Mouse (Mus musculus) cerebral cortex, adult 2 months (tissue): ENCODE data around the gene Tubb5.

ENCODE experiments used
- WGBS: fragments of 180-500 bp; shearing (Covaris S2); methylation state at CpG from one replicate; pipeline ENCODE4 v1.1.7; 2018; 5-methylcytosine and 5-hydroxymethylcytosine counted together

The Tubb5 gene

DNA sequence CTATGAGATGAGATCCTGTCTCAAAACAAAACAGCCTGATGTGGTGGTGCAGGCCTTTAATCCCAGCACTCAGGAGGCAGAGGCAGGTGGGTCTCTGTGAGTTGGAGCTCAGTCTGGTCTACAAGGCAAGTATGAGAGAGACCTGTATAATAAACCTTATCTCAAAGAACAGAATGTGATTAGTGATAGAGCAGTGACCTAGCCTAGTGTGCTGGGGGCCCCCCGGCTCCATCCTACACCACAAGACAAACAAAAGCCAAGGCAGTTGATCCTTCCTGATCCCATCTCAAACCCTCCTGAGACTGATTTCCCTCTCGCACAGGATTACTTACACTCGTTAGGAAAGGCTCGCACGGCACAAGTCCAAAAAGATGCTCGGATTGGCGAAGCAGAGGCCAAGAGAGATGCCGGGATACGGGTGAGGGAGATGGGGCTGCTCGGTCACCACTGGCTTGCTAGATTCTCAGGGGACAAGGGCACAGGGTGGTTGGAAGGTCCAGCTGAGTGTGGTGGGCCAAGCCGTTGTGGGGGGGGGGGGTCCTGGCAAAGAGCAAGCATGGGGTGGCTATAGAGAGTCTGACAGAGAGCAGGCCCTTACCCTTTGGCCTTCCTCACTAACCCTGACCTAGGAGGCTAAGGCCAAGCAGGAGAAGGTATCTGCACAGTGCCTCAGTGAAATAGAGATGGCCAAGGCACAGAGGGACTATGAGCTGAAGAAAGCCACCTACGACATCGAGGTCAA is 12.8 kb downstream of the Tubb5 start:
- 93% methylated on average over 13 of the region's 13 CpGs for WGBS

DNA sequence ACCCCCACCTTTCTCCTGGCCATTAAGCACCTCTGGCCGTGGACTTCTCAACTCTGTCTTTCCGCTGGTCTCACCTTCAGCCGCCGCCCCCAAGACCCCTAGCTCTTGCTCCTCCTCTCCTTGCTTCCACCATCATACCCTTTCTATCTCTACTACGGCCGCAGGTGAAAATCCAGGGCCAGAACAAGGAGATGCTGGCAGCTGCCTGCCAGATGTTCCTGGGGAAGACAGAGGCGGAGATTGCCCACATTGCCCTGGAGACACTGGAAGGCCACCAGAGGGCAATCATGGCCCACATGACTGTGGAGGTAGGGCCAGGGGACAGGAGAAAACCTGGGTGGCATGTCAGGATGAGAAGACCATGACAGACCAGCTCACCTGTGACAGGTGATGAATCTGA is 13.7 kb downstream of the Tubb5 start:
- WGBS, result 76% methylated on average over 7 of the region's 7 CpGs

DNA sequence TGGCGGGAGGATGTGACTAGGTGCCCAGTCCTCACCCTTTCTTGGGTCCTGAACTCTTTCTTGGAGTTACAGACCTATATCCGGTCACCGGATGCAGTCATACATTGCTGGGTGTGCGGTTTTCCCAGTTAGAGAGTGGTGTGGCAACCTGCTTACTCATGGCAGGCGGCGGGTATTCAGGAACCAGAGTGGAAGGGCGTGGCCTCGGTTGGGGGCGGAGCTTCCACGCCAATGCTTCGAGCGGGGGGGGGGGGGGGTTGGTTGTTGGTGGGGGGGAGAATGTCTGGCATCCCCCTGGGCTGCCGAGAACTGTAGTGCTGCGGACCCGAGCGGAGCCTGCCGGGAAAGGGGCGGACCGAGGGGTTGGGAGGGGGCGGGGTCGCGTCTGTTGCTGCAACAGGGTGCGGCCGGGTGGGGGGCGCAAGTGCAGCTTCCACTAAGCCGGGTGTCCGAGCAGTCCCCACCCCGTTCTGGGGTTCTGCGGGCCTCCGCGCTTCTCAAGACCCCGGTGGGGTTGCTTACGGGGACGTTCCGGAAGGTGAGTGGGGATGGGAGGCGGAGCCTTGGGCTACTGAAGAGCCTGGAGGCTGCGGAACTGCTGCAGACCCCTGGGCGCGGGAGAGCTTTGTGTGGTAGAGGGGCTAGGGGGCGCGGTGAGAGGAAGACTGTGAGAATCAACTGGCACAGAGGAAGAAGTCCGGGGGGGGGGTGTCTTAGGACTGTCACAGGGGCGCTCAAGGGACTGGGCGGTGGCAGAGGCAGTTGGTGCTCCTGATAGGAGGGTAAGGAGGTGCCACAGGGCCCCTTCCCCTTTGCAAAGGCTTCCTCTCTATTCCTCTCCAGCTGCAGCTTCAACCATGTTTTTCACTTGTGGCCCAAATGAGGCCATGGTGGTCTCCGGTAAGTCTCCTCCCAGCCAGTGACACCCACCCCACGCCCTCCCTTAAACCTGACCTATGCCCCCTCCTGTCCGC is 14.9 kb downstream of the Tubb5 start, which contains the start of gene Flot1:
Flot1 (plus strand) TSS at position 267 of the 974 bp plus-strand sequence.
- WGBS, result 2% methylated on average over 44 of the region's 47 CpGs

DNA sequence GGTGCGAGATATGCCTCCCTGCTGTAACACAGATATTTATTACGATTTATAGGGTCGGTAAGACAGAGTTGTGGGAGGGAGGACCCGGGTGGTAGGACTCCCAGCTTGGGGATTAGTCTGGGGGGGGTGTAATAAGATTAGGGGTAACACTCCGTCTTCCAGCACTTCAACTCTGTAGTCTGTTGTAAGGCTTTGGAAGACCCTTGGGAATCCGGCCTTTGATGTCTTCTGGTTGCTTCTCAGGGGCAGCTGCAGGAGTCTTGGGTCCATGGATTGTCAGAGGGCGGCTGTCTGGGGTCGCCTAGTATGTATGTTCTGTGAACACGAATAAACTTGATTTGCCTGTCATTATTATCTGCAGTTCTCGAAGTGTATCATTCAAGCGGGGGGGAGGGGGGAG is 15.5 kb downstream of the Tubb5 start:
- WGBS, result 3% methylated on average over 11 of the region's 11 CpGs

DNA sequence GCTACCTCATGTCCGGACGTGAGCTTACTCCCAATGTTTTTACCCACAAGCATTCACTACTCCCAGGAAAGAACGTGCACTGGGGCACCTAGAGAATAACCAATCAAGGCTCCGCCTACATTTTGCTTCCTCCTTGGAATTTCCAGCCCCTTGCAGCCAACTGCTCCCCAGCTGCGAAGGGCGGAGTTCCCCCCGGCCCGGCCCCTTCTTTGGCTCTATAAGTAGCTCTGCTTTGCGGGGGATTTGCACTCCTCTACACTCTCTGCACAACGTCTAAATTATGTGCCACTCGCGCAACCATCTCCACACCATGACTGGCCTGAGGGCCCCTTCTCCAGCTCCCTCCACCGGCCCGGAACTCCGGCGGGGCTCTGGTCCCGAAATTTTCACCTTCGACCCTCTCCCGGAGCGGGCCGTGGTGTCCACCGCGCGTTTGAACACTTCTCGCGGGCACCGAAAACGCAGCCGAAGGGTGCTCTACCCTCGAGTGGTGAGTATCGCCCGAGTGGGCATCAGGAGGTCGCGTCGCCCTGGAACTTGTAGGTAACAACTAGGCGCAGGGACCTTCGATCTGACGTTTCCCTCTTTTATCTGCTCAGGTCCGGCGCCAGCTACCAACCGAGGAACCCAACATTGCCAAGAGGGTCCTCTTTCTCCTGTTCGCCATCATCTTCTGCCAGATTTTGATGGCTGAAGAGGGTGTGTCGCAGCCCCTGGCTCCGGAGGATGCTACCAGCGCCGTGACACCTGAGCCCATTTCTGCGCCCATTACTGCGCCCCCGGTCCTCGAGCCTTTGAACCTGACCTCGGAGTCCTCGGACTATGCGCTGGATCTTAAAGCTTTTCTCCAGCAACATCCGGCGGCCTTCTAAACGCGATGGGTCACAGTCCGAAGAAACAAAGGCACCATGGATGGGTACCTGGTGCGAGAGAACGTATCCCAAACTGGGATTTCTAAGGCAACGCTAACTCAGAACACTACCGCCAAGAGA is 16.4 kb downstream of the Tubb5 start, which contains the start of gene Ier3:
Ier3 (plus strand) TSS at position 246 of the 992 bp plus-strand sequence.
- WGBS, result 1% methylated on average over 62 of the region's 62 CpGs

DNA sequence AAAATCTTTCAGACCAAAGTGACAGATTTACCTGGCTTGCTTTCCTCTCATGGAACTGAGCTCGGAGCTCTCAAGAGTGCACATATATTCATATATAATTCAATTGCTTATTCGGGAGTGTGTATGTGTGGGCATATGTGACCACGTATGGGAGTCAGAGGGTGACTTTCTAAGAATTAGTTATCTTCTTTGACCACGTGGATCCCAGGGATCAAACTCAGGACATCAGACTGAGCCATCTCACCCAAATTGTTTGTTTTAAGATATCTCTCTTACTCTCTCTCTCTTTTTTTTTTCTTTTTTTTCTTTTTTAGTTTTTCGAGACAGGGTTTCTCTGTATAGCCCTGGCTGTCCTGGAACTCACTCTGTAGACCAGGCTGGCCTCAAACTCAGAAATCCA is 18.0 kb downstream of the Tubb5 start:
- 68% methylated on average over 5 of the region's 5 CpGs for WGBS

DNA sequence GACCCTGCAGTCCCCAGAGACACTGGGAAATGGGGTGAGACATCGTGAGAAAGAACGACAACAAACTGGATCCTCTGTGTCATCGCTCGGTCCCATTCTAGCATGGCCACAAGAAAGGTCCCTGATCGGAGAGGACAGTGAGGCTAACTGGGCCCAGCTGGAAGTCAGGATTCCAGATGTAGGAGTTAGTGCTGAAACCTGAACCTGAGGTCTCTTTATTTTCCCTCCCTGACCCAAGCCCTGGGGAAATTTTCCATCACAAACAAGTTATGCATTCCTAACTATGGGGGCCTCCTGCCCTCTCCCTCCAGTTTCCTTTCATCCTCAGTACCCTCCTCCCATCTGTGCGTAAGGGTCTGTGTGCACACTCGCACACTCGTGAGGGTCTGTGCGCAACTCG is 20.9 kb downstream of the Tubb5 start:
- 82% methylated on average over 10 of the region's 10 CpGs for WGBS

DNA sequence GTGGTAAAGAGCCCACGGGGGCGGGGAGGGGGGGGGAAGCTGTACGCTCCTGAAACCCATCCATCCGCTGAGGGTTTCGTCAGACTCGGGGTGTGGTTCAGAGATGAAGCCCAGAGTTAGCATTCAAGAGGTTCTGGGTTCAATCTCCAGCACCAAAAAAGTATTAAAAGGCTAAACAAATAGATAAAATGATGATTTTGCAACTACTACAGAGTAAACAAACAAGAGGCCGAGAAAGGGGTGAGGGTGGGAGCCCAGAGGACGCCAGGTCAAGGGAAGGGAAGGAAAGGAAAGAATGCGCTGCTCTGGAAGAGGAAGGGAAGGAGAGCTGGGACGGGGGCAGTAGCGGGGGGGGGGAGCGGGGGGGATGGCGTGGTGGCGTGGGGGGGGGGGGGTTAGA is 21.4 kb downstream of the Tubb5 start:
- WGBS, result 78% methylated on average over 9 of the region's 14 CpGs

DNA sequence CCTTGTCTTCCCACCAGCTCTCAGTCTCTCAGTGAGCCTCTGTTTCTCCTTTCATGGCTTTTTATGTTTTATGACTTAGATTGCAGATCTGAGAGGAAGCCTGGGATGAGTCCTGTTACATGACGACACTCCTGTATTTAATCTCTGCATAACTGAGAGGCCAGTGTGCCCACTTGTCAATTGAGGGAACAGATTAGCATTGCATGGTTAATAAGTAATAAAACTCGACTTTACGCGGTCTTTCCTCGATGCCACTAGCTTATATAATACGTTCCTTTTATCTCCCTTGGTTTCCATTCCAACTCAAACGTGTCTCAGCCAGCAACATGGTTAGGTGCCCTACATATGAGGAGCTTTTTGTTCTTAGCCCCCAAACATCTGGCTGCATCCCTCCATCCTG is 22.3 kb downstream of the Tubb5 start:
- 60% methylated on average over 7 of the region's 7 CpGs for WGBS

DNA sequence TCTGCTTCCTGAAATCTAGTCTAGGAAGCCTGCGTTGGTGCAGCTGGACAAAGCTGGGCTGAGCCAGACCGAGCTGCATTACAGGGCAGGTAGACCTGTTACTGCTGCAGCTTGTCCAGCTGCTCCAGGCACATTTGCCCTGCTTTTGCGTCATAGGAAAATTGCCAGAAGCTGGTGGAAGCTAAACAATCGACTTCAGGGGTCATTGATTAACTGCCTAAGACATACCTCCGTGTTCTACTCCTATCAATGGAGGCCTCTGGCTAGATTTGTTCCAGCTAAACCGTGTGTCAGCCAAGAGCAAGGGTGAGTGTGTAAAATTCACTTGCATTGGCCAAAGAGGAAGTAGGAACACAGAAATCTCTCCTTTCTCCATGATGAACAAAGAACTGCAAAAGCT is 23.4 kb downstream of the Tubb5 start:
- 71% methylated on average over 6 of the region's 6 CpGs for whole genome bisulfite sequencing

DNA sequence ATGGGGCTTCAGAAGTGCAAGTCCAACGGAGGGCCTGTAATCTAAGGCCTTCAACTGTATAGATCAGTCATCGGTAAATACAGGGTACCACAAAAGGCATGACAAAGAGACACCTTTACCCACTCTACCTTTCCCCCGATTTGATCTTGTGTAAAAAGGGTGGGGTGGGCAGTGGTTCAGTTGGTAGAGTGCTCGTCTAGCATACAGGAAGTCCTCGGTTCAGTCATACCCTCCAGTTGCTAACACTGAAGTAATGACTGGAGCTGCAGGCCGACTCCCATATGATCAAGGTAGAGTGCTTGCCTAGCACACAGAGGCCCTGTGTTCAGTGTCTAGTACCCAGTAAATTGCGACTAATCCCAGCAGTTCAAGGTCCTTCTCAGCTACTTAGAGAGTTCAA is 24.5 kb downstream of the Tubb5 start:
- WGBS, result 72% methylated on average over 7 of the region's 7 CpGs

DNA sequence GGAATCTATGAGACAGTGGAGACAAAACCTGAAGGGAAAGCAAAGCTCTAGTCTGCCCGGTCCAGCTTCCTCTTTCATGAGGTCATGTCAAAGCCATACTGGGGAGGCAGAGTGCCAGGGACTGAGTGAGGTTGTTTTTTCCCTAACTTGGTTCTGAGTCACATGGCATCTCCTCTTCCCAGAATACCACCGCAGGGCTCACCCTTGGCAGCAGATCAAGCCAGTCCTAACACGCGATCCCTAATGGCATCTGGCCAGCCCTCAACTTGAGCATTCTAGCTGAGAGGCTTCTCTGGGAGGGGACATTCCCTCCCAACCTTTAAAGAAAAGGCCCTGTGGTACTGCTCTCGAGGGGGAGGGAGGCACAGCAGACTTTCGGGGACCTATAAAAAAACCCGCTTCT is 24.9 kb downstream of the Tubb5 start:
- WGBS, result 40% methylated on average over 7 of the region's 7 CpGs

DNA sequence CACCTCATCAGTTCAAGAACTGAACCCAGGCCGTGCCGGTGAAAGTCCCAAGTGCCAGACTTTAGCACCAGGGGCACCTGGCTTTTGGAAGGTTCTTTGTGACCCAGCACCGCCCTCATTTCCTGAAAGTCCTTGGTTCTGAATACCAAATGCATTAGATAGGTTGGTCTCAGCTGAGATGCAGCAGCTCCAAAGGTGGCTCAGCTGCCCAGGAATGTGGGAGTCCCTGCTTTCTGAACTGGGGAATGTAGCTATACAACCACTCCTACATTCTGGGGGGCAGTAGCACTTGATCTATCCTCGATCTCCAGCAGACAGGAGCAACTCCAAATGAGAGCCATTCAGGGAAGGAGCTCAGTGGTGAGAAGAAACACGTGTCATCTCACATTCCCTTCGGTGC is 25.4 kb downstream of the Tubb5 start:
- WGBS, result 59% methylated on average over 6 of the region's 6 CpGs

DNA sequence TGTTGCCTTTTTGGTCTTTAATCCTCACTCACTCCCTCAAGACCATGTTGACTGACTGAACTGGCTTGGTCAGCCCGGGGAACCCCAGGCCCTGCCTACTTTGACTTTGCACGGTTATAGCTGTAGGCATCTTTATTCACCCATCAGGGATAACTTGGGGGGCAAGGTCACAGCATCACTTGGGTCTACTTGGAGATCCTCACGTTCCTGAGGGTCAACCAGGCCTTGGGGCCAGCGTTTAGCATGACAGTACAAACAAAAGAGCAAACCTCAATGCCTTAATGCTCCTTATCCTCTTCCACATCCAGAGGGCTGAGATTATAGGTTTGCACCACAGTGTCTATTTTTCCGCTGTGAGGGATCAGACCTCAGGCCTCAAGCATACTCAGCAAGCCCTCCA is 25.8 kb downstream of the Tubb5 start:
- WGBS, result 93% methylated on average over 5 of the region's 5 CpGs

DNA sequence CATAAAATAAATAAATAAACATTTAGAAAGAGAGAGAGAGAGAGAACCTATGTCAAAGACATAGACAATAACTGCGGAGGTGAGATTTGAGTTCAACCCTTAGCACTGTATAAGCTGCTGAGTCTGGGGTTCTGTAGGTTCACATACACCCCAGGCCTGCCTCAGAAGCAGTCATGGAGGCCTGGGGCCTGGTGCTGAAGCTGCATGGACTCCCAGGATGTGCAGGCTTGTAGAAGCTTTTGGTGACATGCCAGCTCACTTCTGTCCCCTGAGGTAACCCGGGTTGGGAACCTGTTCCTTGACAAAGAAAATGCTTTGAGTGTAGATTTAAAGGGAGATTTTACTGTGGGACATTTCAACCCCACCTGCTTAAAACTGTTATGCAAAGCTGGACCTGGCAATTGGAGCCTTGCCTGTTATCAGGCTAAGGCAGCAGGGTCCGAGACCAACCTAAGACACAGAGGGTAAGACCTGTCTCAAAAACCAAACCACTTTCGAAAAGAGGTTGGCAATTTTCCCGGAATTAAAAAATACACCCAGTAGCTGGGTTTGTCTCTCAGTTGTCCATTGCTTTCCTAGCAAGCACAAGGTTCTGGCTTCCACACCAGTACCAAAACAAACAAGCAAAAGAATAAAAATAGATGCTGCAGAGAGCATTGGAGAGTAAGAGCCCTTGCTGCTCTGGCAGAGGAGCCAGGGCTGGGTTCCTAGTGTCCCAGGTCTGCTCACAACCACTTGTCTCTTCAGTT is 27.0 kb downstream of the Tubb5 start:
- 72% methylated on average over 5 of the region's 5 CpGs for WGBS

DNA sequence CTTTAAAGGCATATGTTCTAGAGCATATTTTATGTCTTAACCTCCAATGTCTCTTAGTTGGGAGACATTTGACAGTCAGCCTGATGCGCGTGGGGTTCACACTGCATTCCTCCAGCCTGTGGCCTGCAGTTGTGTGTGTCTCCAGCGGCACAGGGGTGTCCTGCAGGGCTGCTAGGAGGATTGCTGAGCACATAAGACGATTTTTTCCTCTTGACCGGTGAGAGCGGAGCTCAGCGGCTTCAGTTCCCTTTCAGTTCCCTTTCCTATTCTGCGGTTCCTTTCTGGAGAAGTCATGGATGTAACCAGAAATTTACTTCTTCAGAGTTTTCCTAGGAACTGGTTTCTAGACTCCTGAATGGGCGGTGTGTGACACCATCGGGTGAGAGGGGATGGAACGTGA is 28.7 kb downstream of the Tubb5 start:
- WGBS, result 88% methylated on average over 11 of the region's 11 CpGs

DNA sequence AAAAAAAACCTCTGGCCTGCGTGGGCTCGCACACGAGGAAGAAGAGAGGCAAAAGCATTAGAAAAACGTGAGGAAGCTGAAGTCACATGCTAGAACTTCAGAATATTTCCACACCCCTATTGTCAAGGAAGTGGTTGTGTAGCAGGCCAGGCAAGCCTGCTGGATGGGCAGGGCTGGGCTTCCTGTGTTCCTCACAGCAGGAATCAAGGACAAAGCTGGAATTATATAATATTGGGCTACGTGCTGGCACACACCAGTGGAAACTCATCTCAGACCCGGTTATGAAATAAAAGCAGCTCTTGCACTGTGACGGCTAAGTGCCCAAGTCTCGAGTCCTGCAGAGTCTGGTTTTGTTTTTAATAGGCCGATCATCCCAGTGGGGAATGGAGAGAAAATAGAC is 30.0 kb downstream of the Tubb5 start:
- 48% methylated on average over 9 of the region's 9 CpGs for WGBS

DNA sequence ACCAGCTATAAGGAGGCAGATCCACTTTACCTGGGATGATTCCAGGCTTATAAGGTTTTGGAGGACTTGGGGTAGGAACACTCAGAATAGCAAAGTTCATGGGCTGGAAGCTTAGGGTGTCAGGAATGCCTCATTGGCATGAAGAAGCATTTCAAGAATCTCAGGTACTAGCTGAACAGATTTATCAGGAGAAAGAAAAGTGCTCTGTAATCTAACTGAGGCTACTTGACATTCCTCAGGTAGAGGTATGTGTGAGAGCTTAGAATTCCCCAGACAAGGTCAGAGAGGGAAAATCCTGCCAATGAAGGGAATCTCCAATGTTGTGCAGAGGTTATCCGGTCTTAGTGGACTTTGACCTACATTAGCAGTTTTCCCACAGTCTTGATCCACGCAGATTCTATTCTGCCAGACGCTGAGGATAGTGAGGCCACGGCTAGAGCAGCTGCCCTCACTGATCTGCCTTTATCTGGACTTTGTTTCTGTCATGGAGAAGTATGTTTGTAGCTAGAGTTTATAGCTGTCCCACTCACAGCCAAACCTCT is 34.2 kb downstream of the Tubb5 start:
- WGBS, result 86% methylated on average over 4 of the region's 4 CpGs

DNA sequence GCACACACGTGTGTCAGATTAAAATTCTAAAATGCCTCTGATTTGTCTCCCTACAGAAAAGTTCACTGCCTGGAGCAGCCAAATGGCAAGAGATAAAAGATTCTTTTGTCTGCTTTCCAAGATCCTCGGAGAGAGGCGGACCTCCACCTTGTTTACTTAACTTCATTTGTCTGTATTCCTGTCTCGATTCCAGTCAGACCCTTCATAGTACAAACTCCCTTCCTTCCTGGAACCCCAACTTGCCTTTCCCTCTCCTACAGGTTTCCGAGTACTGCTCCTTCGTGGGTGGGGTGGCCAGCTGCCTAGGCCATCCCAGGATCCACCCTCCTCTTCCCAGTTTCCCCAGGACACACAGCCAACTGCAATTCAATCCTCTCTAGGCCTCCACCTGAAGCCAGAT is 35.1 kb downstream of the Tubb5 start:
- 51% methylated on average over 6 of the region's 6 CpGs for WGBS

DNA sequence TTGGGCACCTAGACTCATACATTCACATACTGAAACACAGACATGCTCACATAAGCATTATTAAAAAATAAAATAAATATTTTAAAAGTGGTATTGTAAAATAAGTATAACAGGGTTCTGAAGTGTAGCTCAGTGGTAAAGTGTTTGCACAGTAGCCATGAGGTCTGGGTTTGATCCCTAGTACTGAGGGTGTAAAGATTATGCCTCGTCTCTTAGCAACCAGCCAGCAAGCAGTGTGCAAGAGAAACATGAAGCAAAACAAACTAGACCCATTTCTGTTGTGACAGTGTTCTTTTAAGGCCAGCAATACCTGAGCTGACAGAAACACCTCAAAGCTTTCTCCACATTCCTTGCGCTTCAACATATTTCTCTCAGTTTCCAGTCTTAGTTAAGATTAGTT is 37.2 kb downstream of the Tubb5 start:
- WGBS, result 91% methylated on average over 2 of the region's 2 CpGs

DNA sequence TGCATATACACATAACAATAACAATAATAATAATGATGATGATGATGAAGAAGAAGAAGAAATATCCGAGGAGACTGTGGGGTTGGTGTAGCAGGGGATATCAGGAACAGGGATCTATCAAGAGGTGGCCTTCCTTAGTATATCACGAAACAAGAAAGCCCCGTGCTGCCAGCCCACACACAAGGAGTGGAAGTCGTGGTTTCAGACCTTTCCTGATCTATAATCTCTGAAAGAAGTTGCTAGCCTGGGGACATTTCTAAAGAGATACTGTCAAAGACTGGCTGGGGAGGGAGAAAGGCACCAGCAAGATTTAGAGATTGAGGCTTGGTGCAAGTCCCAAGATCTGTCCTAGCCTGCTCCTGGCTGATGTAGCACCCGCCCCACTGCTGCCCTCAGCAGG is 41.3 kb downstream of the Tubb5 start:
- 83% methylated on average over 5 of the region's 5 CpGs for WGBS
